Mouse (Mus musculus): Measurements from ENCODE around the gene Ms4a6c. TPM values are rescaled to one million over a fixed set of nuclear protein-coding genes. Genes with fewer than 3 reads are reported as not detected.
"Not testable (repeated sequence)": the region's sequence is repeated elsewhere in the genome, so short reads cannot be mapped to it uniquely, and the experiment has no call there.

Gene Ms4a6c
- 1 to 10 TPM; 7.6 to 9.6 TPM for total RNA-seq (2021)
- long read RNA-seq, experiment 1, partial matches to known transcripts = 0 of 1 reads
- long read RNA-seq, experiment 1, other reads (novel, unspliced or antisense) = 0 of 1 reads
- long read RNA-seq, experiment 2, partial matches to known transcripts = 0 of 4 reads
- long read RNA-seq, experiment 2, other reads (novel, unspliced or antisense) = 4 of 4 reads

- DNase-seq = peak in 1 of 2 experiments; percentile 42
These were observed at the start of gene Ms4a6c for GRCm38 (mm10) chr19:11469215-11469614. TSS of gene Ms4a6c (plus strand) at chr19:11469366.

DNA sequence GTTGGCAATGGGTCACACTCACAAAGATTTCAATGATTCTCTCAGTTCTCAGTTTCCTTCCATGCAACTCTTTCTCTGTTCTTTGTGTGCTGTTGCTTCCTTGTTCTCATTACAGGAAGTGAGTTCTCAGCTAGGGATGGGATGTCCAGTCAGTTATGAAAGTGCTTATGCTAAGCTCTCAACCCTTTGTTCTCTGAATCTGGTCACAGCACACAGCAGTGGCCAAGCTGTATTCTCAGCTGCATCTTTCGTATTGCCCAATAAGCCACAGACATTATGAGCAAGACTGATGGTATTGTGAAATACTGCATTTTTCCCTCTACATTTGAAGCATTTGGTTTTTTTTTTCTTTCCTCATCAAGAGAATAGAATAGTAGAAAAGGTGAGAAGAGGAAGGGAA, 38.0 kb upstream of the Ms4a6c start:
- DNase-seq = peak in 1 of 2 experiments; percentile 28

DNA sequence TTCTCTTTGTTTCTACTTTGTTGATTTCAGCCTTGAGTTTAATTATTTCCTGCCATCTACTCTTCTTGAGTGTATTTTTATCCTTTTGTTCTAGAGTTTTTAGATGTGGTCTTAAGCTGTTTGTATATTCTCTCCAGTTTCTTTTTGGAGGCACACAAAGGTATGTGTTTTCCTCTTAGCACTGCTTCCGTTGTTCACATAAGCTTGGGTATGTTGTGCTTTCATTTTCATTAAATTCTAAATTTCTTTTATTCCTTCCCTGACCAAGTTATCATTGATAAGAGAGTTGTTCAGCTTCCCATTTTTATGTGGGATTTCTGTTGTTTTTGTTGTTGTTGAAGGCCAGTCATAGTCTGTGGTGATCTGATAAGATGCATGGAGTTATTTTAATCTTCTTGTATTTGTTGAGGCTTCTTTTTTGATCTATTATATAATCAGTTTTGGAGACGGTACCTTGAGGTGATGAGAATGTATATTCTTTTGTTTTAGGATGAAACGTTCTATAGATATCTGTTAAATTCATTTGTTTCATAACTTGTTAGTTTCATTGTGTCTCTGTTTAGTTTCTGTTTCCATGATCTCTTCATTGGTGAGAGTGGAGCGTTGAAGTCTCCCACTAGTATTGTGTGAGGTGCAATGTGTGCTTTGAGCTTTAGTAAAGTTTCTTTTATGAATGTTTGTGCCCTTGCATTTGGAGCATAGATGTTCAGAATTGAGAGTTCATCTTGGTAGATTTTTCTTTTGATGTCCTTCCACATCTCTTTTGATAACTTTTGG, 33.9 kb upstream of the Ms4a6c start:
- DNase-seq = no peak

DNA sequence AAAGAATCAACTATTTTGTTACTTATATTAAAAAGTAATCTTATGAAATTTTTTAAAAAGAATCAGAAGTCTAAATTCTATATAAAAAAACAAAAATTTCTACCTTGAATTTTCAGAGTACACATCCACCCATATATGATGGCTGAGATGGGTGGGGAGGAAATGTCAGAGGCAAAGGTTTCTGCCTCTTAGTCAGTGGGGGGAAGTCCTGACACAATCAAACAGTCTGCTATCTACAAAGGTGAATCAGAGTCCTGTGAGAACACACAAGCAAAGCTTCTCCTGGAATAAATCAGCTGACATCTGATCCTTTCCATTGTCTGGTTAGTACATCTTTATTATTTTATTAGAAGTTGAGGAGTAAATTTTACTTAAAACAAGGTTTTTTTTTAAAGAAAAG, 25.8 kb upstream of the Ms4a6c start, which contains the start of gene Ms4a4b:
Gene Ms4a4b, plus strand, starts transcription at position 216 of the 400 bp plus-strand sequence.
- DNase-seq = no peak

GRCm38 (mm10) chr19:11443964-11444363, 25.2 kb upstream of the Ms4a6c start:
- DNase-seq = no peak

- DNase-seq = no peak
These were observed 21.9 kb upstream of the Ms4a6c start for GRCm38 (mm10) chr19:11447238-11447637.

DNA sequence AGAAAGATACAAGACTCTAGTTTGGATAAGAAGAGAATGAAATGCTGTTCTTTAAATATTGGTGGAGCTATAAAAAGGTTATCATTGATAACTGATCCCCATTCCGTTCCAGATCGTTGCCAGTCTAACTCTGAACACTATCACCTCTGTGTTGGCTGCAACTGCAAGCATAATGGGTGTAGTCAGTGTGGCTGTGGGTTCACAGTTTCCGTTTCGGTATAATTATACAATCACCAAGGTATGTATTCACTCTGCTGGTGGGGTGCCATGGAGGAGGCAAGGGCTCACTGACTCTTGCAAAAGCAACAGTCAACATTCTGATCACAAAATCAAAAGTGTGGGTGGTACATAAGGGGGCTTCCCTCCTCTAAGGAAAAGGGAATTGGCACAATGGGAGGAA, 10.1 kb upstream of the Ms4a6c start:
- DNase-seq = not testable (repeated sequence)

DNA sequence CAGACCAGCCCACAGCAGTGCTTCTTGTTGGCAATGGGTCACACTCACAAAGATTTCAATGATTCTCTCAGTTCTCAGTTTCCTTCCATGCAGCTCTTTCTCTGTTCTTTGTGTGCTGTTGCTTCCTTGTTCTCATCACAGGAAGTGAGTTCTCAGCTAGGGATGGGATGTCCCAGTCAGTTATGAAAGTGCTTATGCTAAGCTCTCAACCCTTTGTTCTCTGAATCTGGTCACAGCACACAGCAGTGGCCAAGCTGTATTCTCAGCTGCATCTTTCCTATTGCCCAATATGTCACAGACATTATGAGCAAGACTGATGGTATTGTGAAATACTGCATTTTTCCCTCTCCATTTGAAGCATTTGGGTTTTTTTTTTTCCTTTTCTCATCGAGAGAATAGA, 4.4 kb upstream of the Ms4a6c start:
- peak in 1 of 2 experiments; percentile 49 for DNase-seq

DNA sequence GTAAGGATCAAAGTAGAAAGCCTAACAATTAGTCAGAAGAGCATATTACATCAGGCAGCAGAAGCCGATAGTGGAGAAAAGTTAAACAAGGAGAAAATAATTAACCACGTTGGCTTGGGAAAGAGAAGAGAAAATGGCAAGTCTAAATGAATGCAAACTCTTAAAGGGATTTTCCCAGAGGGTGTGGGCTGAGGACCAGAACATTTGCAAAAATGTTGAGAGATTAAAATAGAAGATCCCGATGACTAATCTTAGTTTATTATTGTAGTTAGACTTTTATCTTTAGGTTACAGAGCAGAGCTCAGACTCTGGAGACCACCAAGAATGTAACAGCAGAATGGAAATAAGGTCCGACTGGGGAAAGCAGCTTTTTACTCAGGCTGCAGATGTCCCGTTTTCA, 2.7 kb upstream of the Ms4a6c start:
- no peak for DNase-seq

GRCm38 (mm10) chr19:11468361-11468760, 805 bp upstream of the Ms4a6c start:
- DNase-seq = peak in 1 of 2 experiments; percentile 49

DNA sequence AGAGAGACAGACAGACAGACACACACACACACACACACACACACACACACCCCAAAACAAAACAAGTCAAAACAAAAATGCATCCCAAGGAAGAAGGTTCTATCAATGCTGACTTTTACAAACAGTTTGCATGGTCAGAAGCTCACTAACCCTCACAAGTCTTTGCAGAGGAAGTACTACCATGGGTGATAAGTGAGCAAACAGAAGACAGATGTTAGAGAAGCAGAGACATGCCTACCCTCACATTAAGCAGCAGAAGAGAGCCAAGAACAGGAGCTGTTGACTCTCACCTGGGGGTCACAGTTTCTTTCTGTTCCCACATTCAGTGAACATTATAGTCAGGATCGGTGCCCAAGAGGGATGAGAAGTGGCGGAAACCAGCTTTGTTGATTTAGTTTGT, 10.5 kb downstream of the Ms4a6c start:
- no peak for DNase-seq

- no peak for DNase-seq
These were observed 13.5 kb downstream of the Ms4a6c start for GRCm38 (mm10) chr19:11482684-11483083.

DNA sequence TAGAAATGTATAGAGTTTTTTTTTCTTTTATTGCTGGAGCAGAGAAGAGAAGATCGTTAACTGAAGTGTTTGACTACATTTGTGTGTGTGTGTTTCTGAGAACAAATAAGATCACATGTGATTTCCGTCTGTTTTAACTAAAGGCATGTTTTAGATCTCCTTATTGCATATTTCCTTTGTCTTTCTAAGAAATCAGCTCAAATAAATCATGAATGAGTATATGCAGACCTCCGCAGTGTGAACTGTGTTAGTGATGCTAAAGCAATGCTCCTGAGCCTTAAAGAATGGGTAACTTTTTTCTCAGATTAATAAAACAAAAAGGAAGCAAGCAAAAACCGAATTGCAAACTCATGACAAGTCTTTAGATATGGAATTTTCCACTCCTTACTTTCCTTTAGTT, 14.8 kb downstream of the Ms4a6c start:
- no peak for DNase-seq

DNA sequence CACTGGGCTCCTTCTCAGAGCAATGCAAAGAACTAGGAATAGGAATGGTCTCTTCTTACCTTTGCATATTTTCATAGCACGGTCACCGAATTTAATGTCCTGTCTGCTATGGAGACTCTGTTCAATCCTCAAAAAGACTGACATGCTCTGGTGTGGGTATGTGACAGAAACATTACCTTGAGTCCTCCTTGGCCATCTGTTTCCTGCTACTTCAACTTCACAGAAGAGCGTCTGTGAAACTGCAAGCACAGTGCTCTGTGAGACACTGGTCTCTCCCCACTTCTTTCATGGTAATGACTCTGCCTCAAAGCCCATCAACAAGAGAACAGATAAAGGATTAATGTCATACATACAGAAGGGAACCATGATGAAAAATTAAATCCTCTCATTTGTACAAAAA, 15.2 kb downstream of the Ms4a6c start:
- no peak for DNase-seq

GRCm38 (mm10) chr19:11485266-11485665, 16.1 kb downstream of the Ms4a6c start:
- no peak for DNase-seq

DNA sequence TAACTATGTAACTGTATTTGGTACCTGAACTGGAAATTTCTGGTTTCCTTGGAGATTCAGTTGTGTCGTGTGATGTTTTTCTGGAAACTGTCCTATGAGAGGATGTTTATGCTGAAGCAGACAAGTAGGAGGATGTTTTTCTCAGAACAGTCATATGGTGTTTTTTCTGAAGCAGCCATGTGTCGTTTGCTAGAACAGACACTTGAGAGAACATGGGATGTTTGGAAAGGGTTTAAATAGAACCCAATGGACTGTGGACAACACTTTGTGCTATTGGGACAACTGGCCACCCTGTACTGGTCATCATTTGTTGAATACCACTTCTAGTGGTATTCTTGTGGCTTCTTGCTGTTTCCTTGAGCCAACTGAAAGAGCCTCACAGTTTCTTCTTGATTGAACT, 16.6 kb downstream of the Ms4a6c start, which contains the start of gene Gm8369:
Gene Gm8369, plus strand, starts transcription at position 193 of the 400 bp plus-strand sequence.
- DNase-seq = no peak

DNA sequence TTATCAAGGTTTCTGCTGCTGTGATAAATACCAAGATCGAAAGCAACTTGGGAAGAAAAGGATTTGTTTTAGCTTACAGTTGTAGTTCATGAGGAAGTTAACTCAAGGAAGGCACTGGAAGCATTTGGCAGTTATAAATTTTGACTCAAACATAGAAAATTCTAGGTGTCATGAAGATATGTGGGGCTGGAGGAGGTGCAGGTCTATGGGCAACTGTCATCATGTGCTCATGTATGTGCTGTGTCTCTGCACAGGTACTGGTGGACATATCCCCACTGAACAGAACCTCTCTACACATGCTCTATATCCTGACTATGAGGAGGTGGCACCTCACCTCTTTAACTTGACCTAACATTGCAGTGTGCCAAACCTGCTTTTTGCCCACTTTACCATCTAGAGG, 17.4 kb downstream of the Ms4a6c start:
- no peak for DNase-seq

DNA sequence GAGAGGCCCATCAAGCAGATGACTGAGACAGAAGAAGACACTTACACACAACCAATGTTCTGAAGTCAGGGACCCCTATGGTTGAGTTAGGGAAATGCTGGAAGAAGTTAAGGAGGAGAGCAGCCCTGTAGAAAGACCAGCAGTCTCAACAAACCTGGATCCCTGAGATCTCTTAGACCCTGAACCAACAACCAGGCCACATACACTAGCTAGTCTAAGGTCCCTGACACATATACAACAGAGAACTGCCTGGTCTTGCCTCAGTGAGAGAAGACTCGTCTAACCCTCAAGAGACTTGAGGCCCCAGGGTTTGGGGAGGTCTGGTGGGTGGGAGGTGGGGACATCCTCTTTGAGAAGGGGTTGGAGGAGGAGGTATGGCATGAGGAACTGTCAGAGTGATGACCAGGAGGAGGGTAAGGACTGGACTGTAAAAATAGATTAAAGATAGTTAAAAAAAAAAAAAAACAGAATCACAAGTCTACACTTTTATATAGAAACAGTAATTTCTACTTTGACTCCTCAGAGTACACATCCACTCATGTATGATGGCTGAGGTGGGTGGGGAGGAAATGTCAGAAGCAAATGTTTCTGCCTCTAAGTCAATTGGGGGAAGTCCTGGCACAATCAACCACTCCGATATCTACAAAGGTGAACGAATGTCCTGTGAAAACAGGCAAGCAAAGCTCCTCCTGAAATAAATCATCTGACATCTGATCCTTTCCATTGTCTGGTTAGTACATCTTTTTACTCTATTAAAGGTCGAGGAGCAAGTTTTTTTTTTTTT, 22.4 kb downstream of the Ms4a6c start:
- DNase-seq = no peak

- DNase-seq = no peak
These were observed 23.5 kb downstream of the Ms4a6c start for GRCm38 (mm10) chr19:11492671-11493070.

- DNase-seq = no peak
These were observed 25.4 kb downstream of the Ms4a6c start for GRCm38 (mm10) chr19:11494519-11494918.

GRCm38 (mm10) chr19:11496361-11496760, 27.2 kb downstream of the Ms4a6c start:
- no peak for DNase-seq

GRCm38 (mm10) chr19:11497300-11497699, 28.1 kb downstream of the Ms4a6c start:
- not testable (repeated sequence) for DNase-seq

- no peak for DNase-seq
These were observed 31.6 kb downstream of the Ms4a6c start for GRCm38 (mm10) chr19:11500796-11501195.
